Mouse (Mus musculus) myocyte (in vitro differentiated cells): Measurements from ENCODE around the gene Dct.

Experiments used
- MAX ChIP-seq: IDR thresholded peaks from one replicate; pipeline ENCODE4 v1.6.1; 2011; ENCODE audit warnings: low read depth, mild to moderate bottlenecking, control low read depth
- POLR2A ChIP-seq: IDR thresholded peaks from one replicate; pipeline ENCODE4 v1.6.1; 2011; ENCODE audit warnings: low read depth, mild to moderate bottlenecking, control low read depth, moderate library complexity; ENCODE audit not compliant: insufficient read length
- POLR2AphosphoS2 ChIP-seq: IDR thresholded peaks from one replicate; pipeline ENCODE4 v1.6.1; 2011; ENCODE audit warnings: low read depth, control low read depth; ENCODE audit not compliant: insufficient read length
- SRF ChIP-seq: IDR thresholded peaks from one replicate; pipeline ENCODE4 v1.6.1; 2011; ENCODE audit warnings: low read depth; ENCODE audit not compliant: control insufficient read depth, insufficient read length
- TCF12 ChIP-seq: IDR thresholded peaks from one replicate; pipeline ENCODE4 v1.6.1; 2011; ENCODE audit warnings: mild to moderate bottlenecking, control low read depth; ENCODE audit not compliant: poor library complexity, insufficient read depth, severe bottlenecking
- USF1 ChIP-seq: IDR thresholded peaks from one replicate; pipeline ENCODE4 v1.6.1; 2011; ENCODE audit warnings: low read depth, mild to moderate bottlenecking, control low read depth, moderate library complexity

GRCm38 (mm10) chr14:118069439-118070079, 17.5 kb upstream of the Dct start:
- TF ChIP-seq USF1 (no peak), SRF (no peak), TCF12 (no peak), POLR2A (no peak), MAX (no peak), POLR2AphosphoS2 (no peak)
